Mouse (Mus musculus): ENCODE data around the gene Gne. TPM values are rescaled to one million over a fixed set of nuclear protein-coding genes. Genes with fewer than 3 reads are reported as not detected.

Gene Gne
- polyA plus RNA-seq, 1 experiment from 2014 or later, result 20.4 TPM

DNA sequence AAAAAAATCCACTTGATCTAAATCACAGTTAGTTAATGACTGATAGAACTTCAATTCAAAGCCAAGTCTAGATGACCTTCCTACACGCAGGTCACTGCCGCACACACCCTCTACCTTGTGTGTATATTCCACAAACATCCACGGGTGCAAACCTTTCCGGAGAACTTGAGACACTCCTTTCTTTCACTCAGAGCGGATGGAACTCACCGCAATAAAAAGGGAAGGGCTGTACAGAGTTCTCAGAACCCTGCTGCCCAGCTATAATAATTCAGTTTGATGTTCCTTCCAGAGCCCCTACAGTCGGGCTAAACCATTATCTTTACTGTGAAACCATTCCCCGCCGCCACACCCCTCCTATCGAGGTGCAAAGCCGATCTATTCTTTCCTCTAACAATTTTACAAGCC lies 12.2 kb downstream of the Gne start:
- Histone ChIP-seq H3K4me1 (replicated peaks) (peaks cover 26% of the 10 kb centered on the region), H3K36me3 (no peaks in the 10 kb centered on the region), H3K9me3 (no peaks in the 10 kb centered on the region), H3K27ac (peak overlapping the region; percentile 83; the same call in 1 of the 2 replicates), H3K9ac (replicated peaks) (peak overlapping the region; percentile 86), H3K4me3 (replicated peaks) (peak overlapping the region; percentile 76), H3K27me3 (peaks cover 18% of the 10 kb centered on the region), H3K4me2 (replicated peaks) (peak overlapping the region; percentile 70)
- whole genome bisulfite sequencing, result 20% methylated on average over 11 of the region's 11 CpGs
- peak; percentile 21 for ATAC-seq

DNA sequence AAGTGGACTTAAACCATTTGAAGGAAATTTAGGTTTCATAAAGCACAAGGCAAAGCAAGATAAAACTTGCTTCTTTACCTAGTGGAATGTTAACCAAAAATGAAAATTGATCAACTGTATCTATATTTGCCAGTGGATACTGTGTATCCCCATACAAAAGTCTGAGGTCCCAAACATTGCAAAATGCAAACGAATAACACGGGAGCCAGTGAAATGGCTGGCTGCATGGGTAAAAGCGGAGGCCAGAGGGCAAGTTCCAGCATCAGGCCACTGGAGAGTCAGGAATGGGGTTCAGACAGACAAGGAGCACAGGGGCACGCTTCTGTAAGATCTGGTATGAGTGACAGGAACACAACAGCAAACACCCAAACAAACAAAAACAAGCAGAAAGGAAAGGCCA lies 13.3 kb downstream of the Gne start:
- Histone ChIP-seq H3K9ac (replicated peaks) (peak overlapping the region; percentile 86; the same call in 1 of the 2 replicates), H3K4me3 (replicated peaks) (no peak overlapping the region), H3K9me3 (no peaks in the 10 kb centered on the region), H3K27me3 (peaks cover 18% of the 10 kb centered on the region), H3K4me2 (replicated peaks) (peak overlapping the region; percentile 70), H3K4me1 (replicated peaks) (peaks cover 26% of the 10 kb centered on the region), H3K36me3 (no peaks in the 10 kb centered on the region), H3K27ac (no peak overlapping the region)
- ATAC-seq, result no peak
- 68% methylated on average over 4 of the region's 4 CpGs for WGBS

- no peak overlapping the region for H3K4me2 ChIP-seq (replicated peaks)
- H3K4me3 ChIP-seq (replicated peaks), result no peak overlapping the region
- WGBS, result 98% methylated on average over 4 of the region's 4 CpGs
- ATAC-seq, result no peak
- H3K36me3 ChIP-seq, result no peaks in the 10 kb centered on the region
- H3K9me3 ChIP-seq, result no peaks in the 10 kb centered on the region
- H3K4me1 ChIP-seq (replicated peaks), result peaks cover 29% of the 10 kb centered on the region
- H3K27ac ChIP-seq, result no peak overlapping the region
- peaks cover 23% of the 10 kb centered on the region for H3K27me3 ChIP-seq
- H3K9ac ChIP-seq (replicated peaks), result no peak overlapping the region
Observed at GRCm38 (mm10) chr4:44069411-44069810, 14.6 kb downstream of the Gne start.

DNA sequence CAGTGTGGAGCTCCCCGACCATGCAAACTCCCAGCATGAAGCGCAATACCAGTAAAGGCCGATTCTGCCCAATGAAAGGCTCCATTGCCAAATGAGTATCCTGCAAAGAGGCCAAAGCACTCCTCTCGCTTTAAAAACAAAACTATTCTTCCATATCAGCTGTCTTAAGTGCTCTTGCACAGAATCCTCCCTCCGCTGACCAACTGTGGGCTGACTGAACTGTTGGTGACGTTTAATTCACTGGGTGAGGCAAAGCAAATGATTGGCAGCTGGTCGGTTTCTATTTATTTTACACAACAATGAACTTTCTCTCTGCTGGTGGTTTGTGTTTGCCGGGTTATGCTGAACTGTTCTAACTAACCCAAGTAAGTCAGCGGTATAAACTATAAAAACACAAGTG lies 15.2 kb downstream of the Gne start:
- no peak for ATAC-seq
- H3K9me3 ChIP-seq, result no peaks in the 10 kb centered on the region
- no peak overlapping the region for H3K9ac ChIP-seq (replicated peaks)
- peaks cover 29% of the 10 kb centered on the region for H3K4me1 ChIP-seq (replicated peaks)
- H3K36me3 ChIP-seq, result no peaks in the 10 kb centered on the region
- 0 out of 2 replicates have a peak overlapping the region, but pooled peaks have one; percentile 19 for H3K4me2 ChIP-seq (replicated peaks)
- no peak overlapping the region for H3K27ac ChIP-seq
- no peak overlapping the region for H3K4me3 ChIP-seq (replicated peaks)
- H3K27me3 ChIP-seq, result peaks cover 21% of the 10 kb centered on the region
- WGBS, result 28% methylated on average over 9 of the region's 9 CpGs

GRCm38 (mm10) chr4:44066891-44067290 lies 17.1 kb downstream of the Gne start:
- H3K36me3 ChIP-seq, result peaks cover 4% of the 10 kb centered on the region
- WGBS, result 91% methylated on average over 6 of the region's 6 CpGs
- H3K9me3 ChIP-seq, result no peaks in the 10 kb centered on the region
- H3K4me2 ChIP-seq (replicated peaks), result no peak overlapping the region
- H3K27me3 ChIP-seq, result peaks cover 19% of the 10 kb centered on the region; the same call in 1 of the 2 replicates
- no peak for ATAC-seq
- H3K4me1 ChIP-seq (replicated peaks), result peaks cover 24% of the 10 kb centered on the region
- no peak overlapping the region for H3K27ac ChIP-seq
- no peak overlapping the region for H3K4me3 ChIP-seq (replicated peaks)
- H3K9ac ChIP-seq (replicated peaks), result no peak overlapping the region

GRCm38 (mm10) chr4:44065355-44066025 lies 18.5 kb downstream of the Gne start:
- H3K27ac ChIP-seq, result no peak overlapping the region
- peaks cover 10% of the 10 kb centered on the region for H3K4me1 ChIP-seq (replicated peaks)
- 0 out of 2 replicates have a peak, but pooled peaks cover 12% of the 10 kb centered on the region for H3K27me3 ChIP-seq
- H3K4me3 ChIP-seq (replicated peaks), result no peak overlapping the region
- no peak overlapping the region for H3K9ac ChIP-seq (replicated peaks)
- no peaks in the 10 kb centered on the region for H3K9me3 ChIP-seq
- peaks cover 4% of the 10 kb centered on the region for H3K36me3 ChIP-seq
- ATAC-seq, result peak; percentile 78
- H3K4me2 ChIP-seq (replicated peaks), result 0 out of 2 replicates have a peak overlapping the region, but pooled peaks have one; percentile 15
- 36% methylated on average over 16 of the region's 16 CpGs for WGBS

- no peak overlapping the region for H3K4me2 ChIP-seq (replicated peaks)
- no peak overlapping the region for H3K27ac ChIP-seq
- H3K4me1 ChIP-seq (replicated peaks), result peaks cover 4% of the 10 kb centered on the region; the same call in 1 of the 2 replicates
- ATAC-seq, result no peak
- no peak overlapping the region for H3K4me3 ChIP-seq (replicated peaks)
- peaks cover 11% of the 10 kb centered on the region for H3K36me3 ChIP-seq
- no peaks in the 10 kb centered on the region for H3K9me3 ChIP-seq
- 0 out of 2 replicates have a peak, but pooled peaks cover 9% of the 10 kb centered on the region for H3K27me3 ChIP-seq
- H3K9ac ChIP-seq (replicated peaks), result no peak overlapping the region
- 90% methylated on average over 14 of the region's 14 CpGs for WGBS
Observed at GRCm38 (mm10) chr4:44062816-44063215, 21.2 kb downstream of the Gne start.

DNA sequence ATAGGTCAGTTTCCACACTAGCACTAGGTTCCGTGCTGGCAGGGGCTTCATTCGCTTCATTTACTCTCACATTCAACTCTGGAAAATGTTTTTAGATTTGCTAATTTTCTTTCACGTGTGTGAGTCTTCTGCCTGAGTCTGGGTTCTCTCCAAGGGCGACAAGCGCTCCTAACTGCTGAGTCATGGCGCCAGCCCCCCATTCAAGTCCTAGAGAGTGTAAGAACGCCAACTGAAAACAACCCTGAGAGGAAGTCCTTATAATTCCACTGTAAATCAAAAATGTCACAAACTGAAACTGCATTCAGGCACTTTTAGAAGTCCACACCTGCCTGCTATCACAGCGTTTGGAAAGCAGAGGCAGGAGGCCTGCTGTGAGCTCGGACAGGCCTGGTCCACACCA lies 21.9 kb downstream of the Gne start:
- H3K27ac ChIP-seq, result no peak overlapping the region
- H3K4me3 ChIP-seq (replicated peaks), result no peak overlapping the region
- no peak for ATAC-seq
- peaks cover 11% of the 10 kb centered on the region for H3K36me3 ChIP-seq
- H3K9me3 ChIP-seq, result no peaks in the 10 kb centered on the region
- 72% methylated on average over 9 of the region's 9 CpGs for WGBS
- H3K4me1 ChIP-seq (replicated peaks), result peaks cover 4% of the 10 kb centered on the region; the same call in 1 of the 2 replicates
- H3K9ac ChIP-seq (replicated peaks), result no peak overlapping the region
- no peak overlapping the region for H3K4me2 ChIP-seq (replicated peaks)
- H3K27me3 ChIP-seq, result 0 out of 2 replicates have a peak, but pooled peaks cover 5% of the 10 kb centered on the region

DNA sequence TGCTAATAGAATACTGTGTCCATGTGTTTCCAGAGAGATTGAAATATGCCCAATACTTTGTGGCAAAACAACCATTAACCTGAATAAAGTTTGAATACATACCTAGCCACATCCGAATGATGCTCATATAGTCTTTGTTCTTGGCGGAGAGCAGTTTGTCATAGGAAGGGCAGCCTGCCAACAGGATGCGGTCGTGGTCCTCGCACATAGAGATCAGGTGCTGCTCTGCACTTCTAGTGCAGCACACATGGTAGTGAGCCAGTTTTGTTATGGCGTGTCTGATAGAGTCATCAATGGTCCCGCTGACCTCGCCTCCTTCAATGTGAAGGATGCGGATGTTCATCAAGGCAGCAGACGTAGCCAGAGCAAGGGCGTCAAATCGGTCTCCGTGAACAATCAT lies 24.3 kb downstream of the Gne start:
- no peak overlapping the region for H3K4me3 ChIP-seq (replicated peaks)

DNA sequence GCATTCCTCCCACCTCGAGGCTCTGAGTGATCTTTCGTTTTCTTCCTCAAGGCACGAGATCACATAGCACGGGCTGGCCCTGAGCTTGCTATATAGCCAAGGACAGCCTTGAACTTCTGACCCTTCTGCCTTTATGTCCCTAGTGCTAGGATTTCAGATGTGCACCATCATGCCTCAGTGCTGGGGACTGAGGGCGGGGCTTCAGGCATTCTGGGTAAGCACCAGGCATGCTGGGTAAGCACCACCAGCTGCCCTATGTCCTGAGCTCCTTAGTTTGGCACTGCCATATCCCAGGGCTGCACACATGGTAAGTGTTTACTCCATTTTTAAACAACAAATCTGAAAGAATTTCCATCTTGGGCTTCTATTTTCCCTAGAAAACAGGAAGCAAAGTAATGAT lies 34.2 kb downstream of the Gne start:
- no peak for ATAC-seq
- H3K9ac ChIP-seq (replicated peaks), result no peak overlapping the region
- H3K4me1 ChIP-seq (replicated peaks), result no peaks in the 10 kb centered on the region
- H3K36me3 ChIP-seq, result peaks cover 31% of the 10 kb centered on the region
- H3K27ac ChIP-seq, result no peak overlapping the region
- H3K4me2 ChIP-seq (replicated peaks), result no peak overlapping the region
- no peak overlapping the region for H3K4me3 ChIP-seq (replicated peaks)
- peaks cover 33% of the 10 kb centered on the region; the same call in 1 of the 2 replicates for H3K27me3 ChIP-seq
- 91% methylated on average over 5 of the region's 5 CpGs for WGBS
- H3K9me3 ChIP-seq, result no peaks in the 10 kb centered on the region

More for the DNA sequence above, 24.3 kb downstream of the Gne start:
- Histone ChIP-seq H3K27me3 (peaks cover 6% of the 10 kb centered on the region; the same call in 1 of the 2 replicates), H3K4me1 (replicated peaks) (no peaks in the 10 kb centered on the region), H3K36me3 (peaks cover 16% of the 10 kb centered on the region), H3K4me2 (replicated peaks) (no peak overlapping the region), H3K27ac (no peak overlapping the region), H3K9me3 (no peaks in the 10 kb centered on the region), H3K9ac (replicated peaks) (no peak overlapping the region)
- no peak for ATAC-seq
- WGBS, result 87% methylated on average over 13 of the region's 13 CpGs

GRCm38 (mm10) chr4:44046066-44046465 lies 37.9 kb downstream of the Gne start:
- H3K4me1 ChIP-seq (replicated peaks), result no peaks in the 10 kb centered on the region
- peaks cover 44% of the 10 kb centered on the region for H3K27me3 ChIP-seq
- H3K9me3 ChIP-seq, result no peaks in the 10 kb centered on the region
- no peak overlapping the region for H3K4me3 ChIP-seq (replicated peaks)
- ATAC-seq, result no peak
- peaks cover 45% of the 10 kb centered on the region for H3K36me3 ChIP-seq
- no peak overlapping the region for H3K9ac ChIP-seq (replicated peaks)
- H3K27ac ChIP-seq, result no peak overlapping the region
- no peak overlapping the region for H3K4me2 ChIP-seq (replicated peaks)
- WGBS, result 83% methylated on average over 5 of the region's 5 CpGs

GRCm38 (mm10) chr4:44044685-44045356 lies 39.2 kb downstream of the Gne start:
- WGBS, result 95% methylated on average over 5 of the region's 5 CpGs
- Histone ChIP-seq H3K4me3 (replicated peaks) (no peak overlapping the region), H3K27me3 (peaks cover 56% of the 10 kb centered on the region), H3K4me2 (replicated peaks) (no peak overlapping the region), H3K9me3 (no peaks in the 10 kb centered on the region), H3K4me1 (replicated peaks) (no peaks in the 10 kb centered on the region), H3K9ac (replicated peaks) (no peak overlapping the region), H3K27ac (no peak overlapping the region), H3K36me3 (peaks cover 57% of the 10 kb centered on the region)
- no peak for ATAC-seq

All from midbrain, embryonic 13.5 days (tissue).